Mouse (Mus musculus) cerebellum, adult 11 months (tissue): ENCODE measurements at regions not wholly inside any gene's neighbourhood (a gene's known extent, or its start where the extent isn't known, plus 50 kb on each side); places are given as distances from the start of the nearest gene placed in this dataset.

Experiments used
- DNase-seq: peaks from one replicate; pipeline ENCODE4 v3.0.0; 2022

GRCm38 (mm10) chr10:16600041-16600440 lies 1123.0 kb upstream of the Cited2 start:
- DNase-seq, result no peak

GRCm38 (mm10) chr10:16600551-16601224 lies 1122.3 kb upstream of the Cited2 start:
- DNase-seq, result no peak

GRCm38 (mm10) chr10:16601225-16601595 lies 1121.8 kb upstream of the Cited2 start:
- no peak for DNase-seq

DNA sequence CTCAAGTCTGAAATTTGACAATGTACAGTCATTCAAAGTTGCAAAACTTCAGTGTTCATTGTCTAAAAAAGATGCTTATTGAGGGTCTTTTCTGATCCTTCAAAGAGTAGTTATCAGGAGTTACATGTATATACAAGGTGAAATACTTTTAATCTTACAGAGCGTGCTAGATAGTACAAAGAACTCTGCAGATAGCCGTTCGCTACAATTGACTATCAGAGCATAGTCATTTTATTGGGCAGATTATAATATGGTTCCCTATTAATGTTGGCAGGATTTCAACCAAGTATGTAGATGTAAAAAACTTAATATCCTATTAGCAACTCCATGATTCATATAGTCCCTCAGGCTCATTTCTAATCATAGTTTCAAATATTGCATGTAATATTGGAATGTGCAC lies 1114.7 kb upstream of the Cited2 start:
- no peak for DNase-seq

DNA sequence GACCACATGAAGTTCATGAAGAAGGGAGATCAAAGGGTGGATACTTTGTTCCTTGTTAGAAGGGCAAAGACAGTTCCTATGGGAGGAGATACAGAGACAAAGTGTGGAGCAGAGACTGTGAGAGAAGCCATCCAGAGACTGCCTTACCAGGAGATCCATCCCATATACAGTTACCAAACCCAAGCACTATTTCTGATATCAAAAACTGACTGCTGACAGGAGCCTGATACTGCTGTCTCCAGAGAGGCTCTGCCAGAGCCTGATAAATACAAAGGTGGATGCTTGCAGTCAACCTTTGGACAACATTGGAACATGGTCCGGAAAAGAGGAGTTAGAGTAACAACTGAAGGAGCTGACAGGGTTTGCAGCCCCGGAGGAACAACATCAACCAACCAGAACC lies 1104.3 kb upstream of the Cited2 start:
- no peak for DNase-seq

GRCm38 (mm10) chr10:16619584-16619983 lies 1103.4 kb upstream of the Cited2 start:
- no peak for DNase-seq

DNA sequence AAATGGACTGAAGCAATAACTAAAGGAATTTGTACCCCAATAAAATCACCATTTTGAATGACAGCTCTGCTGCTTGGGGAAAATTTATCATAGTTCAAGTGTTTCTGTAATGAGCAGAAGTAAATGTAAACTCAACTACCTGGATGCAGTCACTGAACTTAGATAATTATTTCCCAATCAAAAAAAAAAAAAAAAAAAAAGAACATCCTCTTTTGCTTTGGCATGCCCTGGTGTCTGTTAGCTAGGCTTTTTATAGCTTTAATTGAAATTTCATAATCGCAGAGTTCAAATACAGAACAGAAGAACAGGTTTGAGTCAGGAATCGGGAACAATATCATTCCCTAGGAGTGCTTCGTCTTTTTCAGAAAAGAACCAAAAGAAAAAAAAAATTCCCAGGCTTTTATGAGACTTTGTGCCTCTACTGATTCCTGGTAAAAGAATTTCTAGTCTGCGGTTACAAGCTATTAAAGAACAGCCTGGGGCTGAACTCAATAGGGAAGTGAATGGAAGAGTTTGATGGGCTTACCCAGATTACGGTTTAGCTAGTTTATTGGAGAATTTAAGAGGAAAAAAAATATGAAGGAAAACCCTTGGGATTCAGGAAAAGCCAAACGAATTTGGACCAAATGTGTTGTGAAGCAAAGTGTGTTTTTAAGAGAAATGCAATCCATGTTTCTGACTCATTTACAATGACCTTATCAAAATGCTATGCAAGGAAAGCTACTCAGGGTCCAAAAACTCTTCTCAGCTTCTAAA lies 1102.0 kb upstream of the Cited2 start:
- no peak for DNase-seq

DNA sequence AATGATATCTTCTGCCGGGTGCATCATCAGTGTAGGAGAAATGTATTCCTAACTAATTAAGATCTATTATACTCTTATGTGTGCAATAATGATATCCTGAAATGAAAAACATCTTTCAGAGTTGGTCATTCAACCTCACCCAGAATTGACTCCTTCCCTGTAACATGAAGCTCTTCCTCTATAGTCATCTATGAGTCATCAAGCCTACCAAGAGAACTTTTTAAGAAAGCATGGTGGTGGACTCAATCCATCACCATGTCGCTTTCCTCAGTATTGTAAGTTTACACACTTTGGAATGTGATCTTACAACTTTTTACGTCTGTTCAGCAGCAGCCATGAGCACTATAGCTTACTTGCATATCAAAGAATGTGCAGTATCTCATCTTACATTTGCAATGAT lies 1100.2 kb upstream of the Cited2 start:
- no peak for DNase-seq

DNA sequence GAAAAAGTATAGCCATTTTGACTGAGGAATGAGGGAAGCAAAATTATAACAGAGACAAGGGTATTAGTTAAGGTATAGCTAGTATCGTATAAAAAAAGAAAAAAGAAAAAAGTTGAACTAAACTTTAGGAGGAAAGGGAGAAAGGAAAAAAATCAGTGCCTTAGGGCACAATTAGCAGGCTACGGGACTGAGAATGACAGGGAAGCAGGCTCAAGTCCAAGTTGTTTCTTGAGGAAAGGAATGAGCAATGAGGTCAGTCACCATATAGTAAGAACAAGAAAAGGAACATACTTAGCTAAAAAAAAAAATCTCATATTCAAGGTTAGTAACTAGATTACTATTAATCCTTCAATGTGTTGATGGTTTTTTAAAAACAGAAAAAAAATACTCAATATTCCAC lies 1089.8 kb upstream of the Cited2 start:
- no peak for DNase-seq

GRCm38 (mm10) chr10:16635463-16635862 lies 1087.6 kb upstream of the Cited2 start:
- DNase-seq, result no peak

DNA sequence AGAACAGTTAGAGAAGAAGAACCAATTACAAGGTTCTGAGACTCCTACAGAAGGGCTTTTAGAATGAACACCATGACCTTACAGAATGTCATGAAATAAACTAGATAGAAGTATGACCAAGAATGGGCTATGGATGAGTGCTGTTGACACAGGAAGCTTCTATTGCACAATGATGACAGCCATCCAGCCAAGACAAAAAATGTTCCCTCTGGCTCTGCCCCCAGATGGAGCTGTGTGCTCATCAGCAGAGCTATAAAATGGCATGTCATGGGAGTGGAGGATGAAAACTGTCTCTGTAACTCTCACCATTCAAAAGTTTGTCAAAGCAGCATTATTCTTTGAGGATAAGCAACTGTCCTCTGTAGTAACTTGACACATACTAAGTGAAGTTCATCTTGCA lies 1086.0 kb upstream of the Cited2 start:
- DNase-seq, result no peak

DNA sequence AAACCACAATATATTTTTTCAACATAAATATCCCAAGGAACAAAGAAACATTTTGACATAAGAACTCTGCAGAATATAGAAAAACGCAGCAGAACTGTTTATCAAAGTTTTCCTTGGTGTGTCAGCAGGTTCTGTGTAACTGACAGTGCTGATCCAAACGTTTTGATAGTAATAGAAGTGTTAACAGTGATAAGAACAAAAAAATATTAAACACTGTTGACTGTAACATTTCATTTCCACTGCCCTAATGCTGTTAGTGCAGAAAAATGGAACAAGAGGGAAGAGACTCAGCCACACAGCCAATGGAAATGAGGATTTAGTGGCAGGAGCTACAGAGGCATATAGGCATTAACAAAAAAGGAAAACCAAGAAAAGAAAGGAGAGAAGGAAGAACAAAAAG lies 1084.9 kb upstream of the Cited2 start:
- no peak for DNase-seq

DNA sequence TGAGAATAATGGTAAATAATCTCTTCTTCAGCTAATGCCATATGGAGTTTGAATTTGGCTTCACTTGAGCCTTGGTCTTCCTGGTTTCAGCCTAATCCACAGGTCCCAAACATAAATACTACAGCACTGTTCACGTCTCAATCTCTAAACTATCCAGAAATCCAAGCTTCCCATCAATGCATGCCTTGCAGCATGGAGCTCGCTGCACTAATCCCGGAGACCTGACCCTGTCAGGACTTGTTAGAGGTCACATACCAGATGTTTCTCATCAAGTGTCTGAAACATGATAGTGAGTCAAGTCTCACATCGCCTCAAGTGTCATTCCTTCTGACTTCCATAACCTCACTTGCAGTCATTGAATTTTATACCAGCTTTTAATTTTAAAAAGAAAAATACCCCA lies 1082.9 kb upstream of the Cited2 start:
- DNase-seq, result no peak

DNA sequence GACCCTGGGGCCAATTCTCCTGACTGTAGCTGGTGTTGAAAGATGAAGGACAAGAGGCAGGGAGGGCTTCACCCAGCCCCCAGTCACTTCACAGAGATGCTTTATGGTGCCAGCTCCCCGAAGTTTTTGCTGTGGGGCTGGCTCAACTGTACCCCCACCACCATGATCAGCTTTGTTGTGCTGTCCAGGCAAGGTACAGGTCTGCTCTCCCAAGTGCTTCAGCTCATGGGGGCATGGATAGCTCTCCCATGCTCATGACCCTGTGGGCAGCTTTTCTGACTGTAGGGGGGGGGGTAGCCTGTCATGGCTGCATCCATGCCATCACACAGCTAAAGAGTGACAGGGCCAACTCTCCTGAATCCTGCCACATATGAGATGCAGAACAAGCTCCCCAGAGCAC lies 1072.9 kb upstream of the Cited2 start:
- DNase-seq, result no peak

DNA sequence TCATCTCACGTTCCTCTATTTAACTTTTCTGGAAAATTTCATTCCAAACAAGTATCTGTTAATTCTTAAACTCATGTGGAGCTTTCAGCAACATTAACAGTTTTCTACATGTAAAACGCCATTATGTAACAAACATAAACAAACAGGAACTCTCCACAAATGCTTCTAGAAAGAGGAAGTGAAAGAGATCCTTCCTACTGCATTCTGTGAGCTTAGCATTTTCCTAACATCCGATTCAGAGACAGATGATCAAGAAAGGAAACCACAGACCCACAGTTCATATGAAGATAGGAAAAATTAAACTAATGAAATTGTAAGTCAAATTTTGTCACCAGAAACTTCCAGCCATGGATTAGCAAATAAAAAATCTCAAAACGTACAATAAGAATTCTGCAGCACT lies 1070.6 kb upstream of the Cited2 start:
- no peak for DNase-seq

DNA sequence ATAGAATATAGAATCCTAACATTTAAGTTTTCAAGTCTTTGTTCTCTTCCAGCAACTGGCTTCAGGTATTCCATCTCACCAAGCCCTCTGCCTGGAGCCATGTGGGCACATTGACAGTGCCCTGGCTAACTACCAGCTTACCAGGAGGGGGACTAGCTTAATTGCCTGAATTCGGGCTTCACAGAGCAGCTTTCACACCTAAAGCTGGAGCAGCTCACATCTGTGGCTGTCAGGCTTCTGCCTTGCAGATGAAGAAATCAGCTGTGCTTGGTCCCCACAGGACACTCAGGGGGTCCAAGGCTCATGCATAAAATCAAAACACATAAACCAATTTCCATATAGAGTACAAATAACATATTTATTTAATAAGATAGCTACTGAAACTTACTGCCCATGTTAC lies 1058.5 kb upstream of the Cited2 start:
- DNase-seq, result no peak

GRCm38 (mm10) chr10:16670286-16670685 lies 1052.7 kb upstream of the Cited2 start:
- DNase-seq, result no peak

DNA sequence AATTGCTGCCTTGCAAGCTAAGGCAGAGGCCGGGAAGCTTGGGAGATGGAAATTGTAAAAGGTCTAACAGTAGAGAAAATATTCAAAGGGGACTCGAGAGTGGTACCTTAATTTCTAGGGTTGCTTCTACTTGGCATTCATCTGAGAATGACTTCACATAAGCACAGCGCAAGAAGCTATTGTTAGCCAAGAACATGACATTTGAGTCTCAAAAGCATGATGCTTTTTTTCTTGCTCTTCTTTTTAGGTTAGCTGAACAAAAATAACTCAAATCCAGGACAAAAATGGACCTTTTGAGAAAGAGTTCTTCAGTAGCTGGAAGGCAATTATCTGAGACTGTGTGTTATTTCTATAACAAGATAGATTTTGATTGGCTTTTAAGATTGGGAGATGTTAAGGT lies 1042.0 kb upstream of the Cited2 start:
- DNase-seq, result no peak

- DNase-seq, result no peak
These were observed 1037.7 kb upstream of the Cited2 start for GRCm38 (mm10) chr10:16685352-16685751.

GRCm38 (mm10) chr10:16706976-16707375 lies 1016.0 kb upstream of the Cited2 start:
- no peak for DNase-seq

GRCm38 (mm10) chr10:16713143-16713542 lies 1009.9 kb upstream of the Cited2 start:
- DNase-seq, result no peak

DNA sequence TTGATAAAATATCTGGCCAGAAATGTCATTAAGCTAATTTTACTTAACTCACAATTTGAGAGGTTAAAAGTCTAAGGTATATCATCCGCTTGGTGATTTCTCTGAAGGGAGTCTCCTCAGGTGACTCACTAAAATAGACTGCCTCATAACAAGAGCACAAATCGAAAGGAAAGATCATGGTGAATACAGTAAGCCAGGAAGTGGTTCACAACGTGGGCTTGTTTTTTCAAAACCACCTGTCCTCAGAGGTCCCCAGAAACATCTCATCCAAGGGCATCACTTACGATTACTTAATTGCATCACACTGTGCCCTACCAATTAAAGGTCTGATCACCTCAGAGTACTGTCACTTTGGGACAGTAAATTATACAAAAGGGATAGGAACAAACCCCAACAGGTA lies 1009.0 kb upstream of the Cited2 start:
- no peak for DNase-seq

DNA sequence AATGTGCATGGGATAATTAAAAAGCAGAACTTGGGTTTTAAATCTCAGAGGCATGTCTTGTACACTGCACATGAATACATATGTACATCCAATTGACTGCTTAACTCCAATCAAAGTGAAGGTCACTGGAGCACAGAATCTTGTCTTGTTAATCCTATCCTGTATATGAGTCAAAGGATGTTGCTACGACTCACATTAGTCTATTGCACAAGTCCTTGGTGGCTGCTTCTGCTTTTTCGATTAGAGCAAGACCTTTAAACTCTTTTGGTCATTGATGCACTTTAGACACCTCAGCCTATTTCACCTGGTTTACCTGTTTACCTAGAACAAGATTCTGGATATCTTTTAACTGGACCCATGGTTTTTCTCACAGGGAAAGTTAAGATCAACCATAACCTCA lies 1008.5 kb upstream of the Cited2 start:
- no peak for DNase-seq

- no peak for DNase-seq
These were observed 980.8 kb upstream of the Cited2 start for GRCm38 (mm10) chr10:16742246-16742645.

GRCm38 (mm10) chr10:16751546-16751945 lies 971.5 kb upstream of the Cited2 start:
- no peak for DNase-seq
